Mouse (Mus musculus) testis, adult 2 months (tissue): Measurements from ENCODE around the gene Pdap1. TPM values are rescaled to one million over a fixed set of nuclear protein-coding genes. Genes with fewer than 3 reads are reported as not detected.
"Not testable (repeated sequence)": the region's sequence is repeated elsewhere in the genome, so short reads cannot be mapped to it uniquely, and the experiment has no call there.

Experiments used
- H3K27ac ChIP-seq: fragments of 200-500 bp; 2 replicates; pipeline ENCODE4 v1.5.1; 2012; ENCODE audit warnings: low read depth, low read length; ENCODE audit not compliant: control insufficient read depth, insufficient read depth
- H3K27me3 ChIP-seq: fragments of 200-500 bp; 2 replicates; pipeline ENCODE4 v1.6.1; 2012; ENCODE audit warnings: mild to moderate bottlenecking, low read length, moderate library complexity; ENCODE audit not compliant: control insufficient read depth, insufficient read depth
- H3K36me3 ChIP-seq: fragments of 200-500 bp; 2 replicates; pipeline ENCODE4 v1.6.1; 2012; ENCODE audit warnings: mild to moderate bottlenecking, low read length; ENCODE audit not compliant: control insufficient read depth, insufficient read depth
- H3K4me1 ChIP-seq: fragments of 200-500 bp; 2 replicates; pipeline ENCODE4 v1.6.1; 2012; ENCODE audit warnings: low read length; ENCODE audit not compliant: control insufficient read depth, insufficient read depth
- H3K4me3 ChIP-seq: fragments of 200-500 bp; 2 replicates; pipeline ENCODE4 v1.5.1; 2012; ENCODE audit warnings: low read depth, mild to moderate bottlenecking, low read length, moderate library complexity, mixed read lengths; ENCODE audit not compliant: control insufficient read depth
- CTCF ChIP-seq: fragments of 200-500 bp; IDR thresholded peaks from 2 replicates; pipeline ENCODE4 v1.5.1; 2012; ENCODE audit warnings: low read depth, mild to moderate bottlenecking, inconsistent platforms, low read length, moderate library complexity; ENCODE audit not compliant: control insufficient read depth, insufficient read depth, insufficient replicate concordance
- POLR2A ChIP-seq: fragments of 200-500 bp; IDR thresholded peaks from 2 replicates; pipeline ENCODE4 v1.6.1; 2012; ENCODE audit warnings: low read depth, mild to moderate bottlenecking, inconsistent platforms, low read length, moderate library complexity; ENCODE audit not compliant: control insufficient read depth
- polyA plus RNA-seq: library from polyadenylated mRNA; depleted of rRNA; stranded (reverse); fragments of >200 nt; gene quantifications from 2 replicates; pipeline ENCODE4 v1.2.3, GENCODE M21; 2012

Pdap1 gene
- polyA plus RNA-seq, 1 experiment: 31.2 TPM

GRCm38 (mm10) chr5:145164710-145165109 lies 24.7 kb upstream of the Pdap1 start:
- peaks cover 14% of the 10 kb centered on the region for H3K4me1 ChIP-seq
- no peak for TF ChIP-seq POLR2A
- TF ChIP-seq CTCF: no peak
- no peak overlapping the region for H3K27ac ChIP-seq
- peaks cover 2% of the 10 kb centered on the region for H3K36me3 ChIP-seq
- no peak overlapping the region for H3K4me3 ChIP-seq
- H3K27me3 ChIP-seq: no peaks in the 10 kb centered on the region

GRCm38 (mm10) chr5:145161361-145161760 lies 21.3 kb upstream of the Pdap1 start:
- Histone ChIP-seq H3K4me3 (no peak overlapping the region), H3K27ac (no peak overlapping the region), H3K36me3 (peaks cover 2% of the 10 kb centered on the region), H3K4me1 (peaks cover 11% of the 10 kb centered on the region), H3K27me3 (no peaks in the 10 kb centered on the region)
- TF ChIP-seq CTCF (no peak), POLR2A (no peak)

GRCm38 (mm10) chr5:145152690-145153089 lies 12.7 kb upstream of the Pdap1 start:
- no peak for TF ChIP-seq CTCF
- TF ChIP-seq POLR2A: no peak
- no peaks in the 10 kb centered on the region for H3K4me1 ChIP-seq
- no peaks in the 10 kb centered on the region for H3K27me3 ChIP-seq
- H3K4me3 ChIP-seq: no peak overlapping the region
- H3K36me3 ChIP-seq: peaks cover 3% of the 10 kb centered on the region
- H3K27ac ChIP-seq: no peak overlapping the region

- Histone ChIP-seq H3K27ac (no peak overlapping the region), H3K36me3 (peaks cover 2% of the 10 kb centered on the region), H3K4me3 (no peak overlapping the region), H3K27me3 (no peaks in the 10 kb centered on the region), H3K4me1 (no peaks in the 10 kb centered on the region)
- no peak for TF ChIP-seq POLR2A
- TF ChIP-seq CTCF: no peak
Observed at GRCm38 (mm10) chr5:145149294-145149693, 9.3 kb upstream of the Pdap1 start.

- TF ChIP-seq CTCF: no peak
- TF ChIP-seq POLR2A: no peak
- H3K27me3 ChIP-seq: no peaks in the 10 kb centered on the region
- no peaks in the 10 kb centered on the region for H3K4me1 ChIP-seq
- no peak overlapping the region for H3K27ac ChIP-seq
- H3K4me3 ChIP-seq: no peak overlapping the region
- H3K36me3 ChIP-seq: peaks cover 1% of the 10 kb centered on the region
Observed at GRCm38 (mm10) chr5:145147748-145148147, 7.7 kb upstream of the Pdap1 start.

GRCm38 (mm10) chr5:145140611-145141010 lies 573 bp upstream of the Pdap1 start:
- peaks cover 3% of the 10 kb centered on the region for H3K36me3 ChIP-seq
- TF ChIP-seq POLR2A (no peak), CTCF (no peak)
- no peaks in the 10 kb centered on the region for H3K4me1 ChIP-seq
- no peaks in the 10 kb centered on the region for H3K27me3 ChIP-seq
- H3K27ac ChIP-seq: peak overlapping the region; percentile 100
- H3K4me3 ChIP-seq: peak overlapping the region; percentile 100

GRCm38 (mm10) chr5:145138836-145139235 lies 1.2 kb downstream of the Pdap1 start:
- H3K4me1 ChIP-seq: no peaks in the 10 kb centered on the region
- peak overlapping the region; percentile 5 for H3K27ac ChIP-seq
- TF ChIP-seq CTCF (no peak), POLR2A (no peak)
- no peaks in the 10 kb centered on the region for H3K27me3 ChIP-seq
- H3K4me3 ChIP-seq: peak overlapping the region; percentile 100
- peaks cover 5% of the 10 kb centered on the region for H3K36me3 ChIP-seq

GRCm38 (mm10) chr5:145133275-145133674 lies 6.8 kb downstream of the Pdap1 start:
- H3K27ac ChIP-seq, H3K36me3 ChIP-seq, H3K4me3 ChIP-seq, H3K27me3 ChIP-seq, H3K4me1 ChIP-seq: not testable (repeated sequence)
